Mouse (Mus musculus): ENCODE results near the gene Vmn1r214. TPM values are rescaled to one million over a fixed set of nuclear protein-coding genes. Genes with fewer than 3 reads are reported as not detected.

Gene Vmn1r214
- not detected for polyA plus RNA-seq (2017; shearing (Covaris generic))

DNA sequence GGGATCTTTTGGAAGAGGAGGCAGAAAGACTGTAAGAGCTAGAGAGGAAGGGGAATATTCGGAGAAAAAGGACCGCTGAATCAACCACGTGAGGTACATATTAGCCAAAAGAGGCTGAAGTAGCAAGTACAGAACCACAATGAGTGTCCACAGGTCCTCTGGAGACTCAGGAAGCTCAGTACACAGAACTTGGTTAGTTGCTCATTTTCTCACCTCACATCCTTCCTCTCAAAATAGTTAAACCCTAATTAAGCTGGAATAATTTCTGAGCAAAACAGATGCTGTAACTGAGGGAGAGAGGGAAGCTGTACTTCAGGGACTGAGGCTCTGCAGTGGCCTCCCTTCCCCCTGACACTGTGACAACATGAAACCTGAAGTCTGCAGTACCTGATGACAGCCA lies at the start of gene Vmn1r214:
TSS of gene Vmn1r214 (plus strand) at position 301 of the 400 bp plus-strand sequence.

GRCm38 (mm10) chr13:23007356-23007755 lies 22.9 kb upstream of the Vmn1r214 start, which contains the start of gene Vmn1r213:
TSS of gene Vmn1r213 (plus strand) at chr13:23007656.

GRCm38 (mm10) chr13:23067725-23068124 lies 37.5 kb downstream of the Vmn1r214 start, which contains the start of gene Vmn1r215:
TSS of gene Vmn1r215 (plus strand) at chr13:23068025.

Other genes with a start within 250 kb of the Vmn1r214 start
- 0.15 TPM for gene Vmn1r209, start 220.7 kb upstream of the Vmn1r214 start, polyA plus RNA-seq (2017; shearing (Covaris generic))
- gene Vmn1r210, start 199.1 kb upstream of the Vmn1r214 start, polyA plus RNA-seq (2017; shearing (Covaris generic)), result 0.15 TPM
- gene Vmn1r211, start 172.9 kb upstream of the Vmn1r214 start, polyA plus RNA-seq (2017; shearing (Covaris generic)), result not detected
- gene Vmn1r212, start 146.2 kb upstream of the Vmn1r214 start, polyA plus RNA-seq (2017; shearing (Covaris generic)), result not detected
- gene Vmn1r213, start 22.8 kb upstream of the Vmn1r214 start, polyA plus RNA-seq (2017; shearing (Covaris generic)), result not detected
- not detected for gene Vmn1r215, start 37.6 kb downstream of the Vmn1r214 start, polyA plus RNA-seq (2017; shearing (Covaris generic))
- gene Vmn1r217, start 87.8 kb downstream of the Vmn1r214 start, polyA plus RNA-seq (2017; shearing (Covaris generic)), result not detected
- gene Vmn1r218, start 102.7 kb downstream of the Vmn1r214 start, polyA plus RNA-seq (2017; shearing (Covaris generic)), result not detected
- not detected for gene Vmn1r219, start 128.9 kb downstream of the Vmn1r214 start, polyA plus RNA-seq (2017; shearing (Covaris generic))
- gene Vmn1r220, start 157.6 kb downstream of the Vmn1r214 start, polyA plus RNA-seq (2017; shearing (Covaris generic)), result 0.05 TPM
- gene Vmn1r221, start 183.7 kb downstream of the Vmn1r214 start, polyA plus RNA-seq (2017; shearing (Covaris generic)), result not detected
- gene Vmn1r222, start 205.5 kb downstream of the Vmn1r214 start, polyA plus RNA-seq (2017; shearing (Covaris generic)), result not detected
- not detected for gene Vmn1r223, start 216.7 kb downstream of the Vmn1r214 start, polyA plus RNA-seq (2017; shearing (Covaris generic))

Data from naive thymus-derived CD4-positive, alpha-beta T cell, adult 5 months (primary cell).